Mouse (Mus musculus): ENCODE data around the gene Scyl2. TPM values are rescaled to one million over a fixed set of nuclear protein-coding genes. Genes with fewer than 3 reads are reported as not detected.

Gene Scyl2
- polyA plus RNA-seq, 1 experiment: 21.3 TPM

- no peak for DNase-seq
- no peaks in the 10 kb centered on the region for H3K4me1 ChIP-seq (ENCODE audit: control insufficient read depth, insufficient read depth, low read length)
- no peaks in the 10 kb centered on the region for H3K27me3 ChIP-seq (replicated peaks; ENCODE audit: control insufficient read depth, insufficient read depth, low read length)
- H3K27ac ChIP-seq (ENCODE audit: insufficient read depth, low read depth, low read length): no peak overlapping the region
- H3K36me3 ChIP-seq (ENCODE audit: control insufficient read depth, insufficient read depth, low read length): peaks cover 3% of the 10 kb centered on the region
- no peak overlapping the region for H3K4me3 ChIP-seq (ENCODE audit: insufficient read depth, low read depth, low read length)
- TF ChIP-seq POLR2A (IDR thresholded peaks at IDR 0.05; ENCODE audit: low read depth, low read length): no peak
- TF ChIP-seq CTCF (conservative IDR thresholded peaks at IDR 0.05; ENCODE audit: insufficient read depth, insufficient read length, low read depth, low read length): no peak
- 67% methylated on average over 8 of the region's 8 CpGs for WGBS
These were observed 21.0 kb downstream of the Scyl2 start for GRCm38 (mm10) chr10:89664977-89665645.

GRCm38 (mm10) chr10:89656366-89656765 is 29.7 kb downstream of the Scyl2 start:
- no peaks in the 10 kb centered on the region for H3K27me3 ChIP-seq (replicated peaks; ENCODE audit: control insufficient read depth, insufficient read depth, low read length)
- DNase-seq: peak; percentile 24
- H3K36me3 ChIP-seq (ENCODE audit: control insufficient read depth, insufficient read depth, low read length): peaks cover 18% of the 10 kb centered on the region
- no peak overlapping the region for H3K27ac ChIP-seq (ENCODE audit: insufficient read depth, low read depth, low read length)
- H3K4me3 ChIP-seq (ENCODE audit: insufficient read depth, low read depth, low read length): no peak overlapping the region
- TF ChIP-seq POLR2A (IDR thresholded peaks at IDR 0.05; ENCODE audit: low read depth, low read length) (no peak), CTCF (conservative IDR thresholded peaks at IDR 0.05; ENCODE audit: insufficient read depth, insufficient read length, low read depth, low read length) (no peak)
- WGBS: 72% methylated on average over 5 of the region's 5 CpGs
- no peaks in the 10 kb centered on the region for H3K4me1 ChIP-seq (ENCODE audit: control insufficient read depth, insufficient read depth, low read length)

- no peak overlapping the region for H3K4me3 ChIP-seq (ENCODE audit: insufficient read depth, low read depth, low read length)
- H3K27ac ChIP-seq (ENCODE audit: insufficient read depth, low read depth, low read length): no peak overlapping the region
- 89% methylated on average over 8 of the region's 8 CpGs for WGBS
- no peaks in the 10 kb centered on the region for H3K27me3 ChIP-seq (replicated peaks; ENCODE audit: control insufficient read depth, insufficient read depth, low read length)
- peaks cover 17% of the 10 kb centered on the region for H3K36me3 ChIP-seq (ENCODE audit: control insufficient read depth, insufficient read depth, low read length)
- TF ChIP-seq POLR2A (IDR thresholded peaks at IDR 0.05; ENCODE audit: low read depth, low read length) (no peak), CTCF (conservative IDR thresholded peaks at IDR 0.05; ENCODE audit: insufficient read depth, insufficient read length, low read depth, low read length) (no peak)
- no peaks in the 10 kb centered on the region for H3K4me1 ChIP-seq (ENCODE audit: control insufficient read depth, insufficient read depth, low read length)
- DNase-seq: no peak
These were observed 33.2 kb downstream of the Scyl2 start for GRCm38 (mm10) chr10:89652912-89653311.

- Histone ChIP-seq H3K27me3 (replicated peaks; ENCODE audit: control insufficient read depth, insufficient read depth, low read length) (no peaks in the 10 kb centered on the region), H3K4me1 (ENCODE audit: control insufficient read depth, insufficient read depth, low read length) (no peaks in the 10 kb centered on the region), H3K27ac (ENCODE audit: insufficient read depth, low read depth, low read length) (no peak overlapping the region), H3K36me3 (ENCODE audit: control insufficient read depth, insufficient read depth, low read length) (peaks cover 15% of the 10 kb centered on the region), H3K4me3 (ENCODE audit: insufficient read depth, low read depth, low read length) (no peak overlapping the region)
- WGBS: 64% methylated on average over 1 of the region's 1 CpGs
- TF ChIP-seq CTCF (conservative IDR thresholded peaks at IDR 0.05; ENCODE audit: insufficient read depth, insufficient read length, low read depth, low read length) (no peak), POLR2A (IDR thresholded peaks at IDR 0.05; ENCODE audit: low read depth, low read length) (no peak)
- DNase-seq: no peak
These were observed 34.4 kb downstream of the Scyl2 start for GRCm38 (mm10) chr10:89651691-89652090.

DNA sequence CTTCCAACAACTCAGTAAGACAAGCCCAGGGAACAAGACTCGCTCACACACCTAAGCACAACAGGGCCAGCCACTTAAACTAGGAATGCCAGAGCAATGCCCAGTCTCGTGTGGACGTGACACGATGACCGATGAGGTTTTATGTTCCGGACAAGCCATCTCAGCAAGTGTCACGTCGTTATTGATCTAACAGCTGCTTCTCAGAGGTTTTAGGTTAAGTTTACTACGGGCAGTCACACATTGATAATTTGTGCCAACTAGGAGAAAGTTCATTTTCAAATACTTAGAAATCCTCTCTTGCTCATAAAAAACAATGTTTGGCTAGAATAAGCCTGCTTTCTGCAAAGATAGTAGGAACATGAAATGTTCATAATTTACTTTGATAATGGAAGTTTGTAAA is 39.2 kb downstream of the Scyl2 start:
- peaks cover 5% of the 10 kb centered on the region for H3K36me3 ChIP-seq (ENCODE audit: control insufficient read depth, insufficient read depth, low read length)
- H3K4me3 ChIP-seq (ENCODE audit: insufficient read depth, low read depth, low read length): no peak overlapping the region
- no peaks in the 10 kb centered on the region for H3K4me1 ChIP-seq (ENCODE audit: control insufficient read depth, insufficient read depth, low read length)
- DNase-seq: no peak
- TF ChIP-seq POLR2A (IDR thresholded peaks at IDR 0.05; ENCODE audit: low read depth, low read length) (no peak), CTCF (conservative IDR thresholded peaks at IDR 0.05; ENCODE audit: insufficient read depth, insufficient read length, low read depth, low read length) (no peak)
- H3K27ac ChIP-seq (ENCODE audit: insufficient read depth, low read depth, low read length): no peak overlapping the region
- 66% methylated on average over 9 of the region's 9 CpGs for WGBS
- H3K27me3 ChIP-seq (replicated peaks; ENCODE audit: control insufficient read depth, insufficient read depth, low read length): no peaks in the 10 kb centered on the region

GRCm38 (mm10) chr10:89637001-89637400 is 49.1 kb downstream of the Scyl2 start:
- peaks cover 19% of the 10 kb centered on the region; the same call in 1 of the 2 replicates for H3K4me1 ChIP-seq (ENCODE audit: control insufficient read depth, insufficient read depth, low read length)
- H3K4me3 ChIP-seq (ENCODE audit: insufficient read depth, low read depth, low read length): no peak overlapping the region
- 89% methylated on average over 3 of the region's 3 CpGs for WGBS
- DNase-seq: no peak
- TF ChIP-seq CTCF (conservative IDR thresholded peaks at IDR 0.05; ENCODE audit: insufficient read depth, insufficient read length, low read depth, low read length): no peak
- H3K36me3 ChIP-seq (ENCODE audit: control insufficient read depth, insufficient read depth, low read length): peaks cover 9% of the 10 kb centered on the region
- H3K27me3 ChIP-seq (replicated peaks; ENCODE audit: control insufficient read depth, insufficient read depth, low read length): no peaks in the 10 kb centered on the region
- H3K27ac ChIP-seq (ENCODE audit: insufficient read depth, low read depth, low read length): no peak overlapping the region

GRCm38 (mm10) chr10:89635018-89635417 is 51.1 kb downstream of the Scyl2 start:
- Histone ChIP-seq H3K4me3 (ENCODE audit: insufficient read depth, low read depth, low read length) (no peak overlapping the region), H3K4me1 (ENCODE audit: control insufficient read depth, insufficient read depth, low read length) (peaks cover 19% of the 10 kb centered on the region; the same call in 1 of the 2 replicates), H3K27ac (ENCODE audit: insufficient read depth, low read depth, low read length) (peak overlapping the region; percentile 100; the same call in 1 of the 2 replicates), H3K27me3 (replicated peaks; ENCODE audit: control insufficient read depth, insufficient read depth, low read length) (no peaks in the 10 kb centered on the region), H3K36me3 (ENCODE audit: control insufficient read depth, insufficient read depth, low read length) (no peaks in the 10 kb centered on the region)
- peak; percentile 81 for DNase-seq
- TF ChIP-seq POLR2A (IDR thresholded peaks at IDR 0.05; ENCODE audit: low read depth, low read length): no peak
- TF ChIP-seq CTCF (conservative IDR thresholded peaks at IDR 0.05; ENCODE audit: insufficient read depth, insufficient read length, low read depth, low read length): peak; percentile 80
- WGBS: 63% methylated on average over 5 of the region's 5 CpGs

All from kidney, adult 2 months (tissue).